Comparison of ENCODE assay signal across 9 mouse cellular contexts in genomic region chr7:62877033-62877432, GRCm38 (mm10). TPM values are rescaled to one million over a fixed set of nuclear protein-coding genes. Genes with fewer than 3 reads are reported as not detected.
DNase-seq lines count a peak whose midpoint lies in the region; TF ChIP-seq lines count a peak whose summit lies in the region.
"Had no signal": no experiment of that assay in that cellular context is flagged by ENCODE, and none has a peak within 500 bp of the region (broad histone marks: within the 10 kb centered on the region; RNA-seq: fewer than 3 reads in every experiment).

No protein-coding gene starts in this region.

- H3K4me3 ChIP-seq in lung, adult 2 months (replicated peaks; ENCODE audit: extremely low read depth, low read depth, low read length), result no peak overlapping the region
- H3K4me3 ChIP-seq: myocyte had no signal

- no peak for TF ChIP-seq POLR2A in lung, adult 2 months (IDR thresholded peaks at IDR 0.05; ENCODE audit: borderline replicate concordance, extremely low read depth, low read depth, low read length)

- H3K4me1 ChIP-seq in lung, adult 2 months (ENCODE audit: control insufficient read depth, insufficient read depth, low read length), result no peaks in the 10 kb centered on the region

- TF ChIP-seq CTCF in lung, adult 2 months (IDR thresholded peaks at IDR 0.05; ENCODE audit: insufficient read depth, low read length), result no peak

- 23% methylated on average over 1 of the region's 1 CpGs for WGBS in lung, adult 2 months

- DNase-seq in adrenal gland, postnatal 14 days, result peak; percentile 3
- DNase-seq in adrenal gland, adult 2 months, result no peak
- DNase-seq in lung, postnatal 36 days, result peak; percentile 2
- no peak for DNase-seq in lung, adult 2 months
- peak; percentile 69 for DNase-seq in embryo, embryonic 11 days
- DNase-seq in layer of hippocampus, adult 8-10 months (ENCODE audit: low spot score in 2 of 2), result peak; percentile 2 to 6
- peak; percentile 12 for DNase-seq in right cerebral cortex, postnatal 14 days
- DNase-seq in ovary, postnatal 10 days (ENCODE audit: low spot score), result no peak

RNA-seq across cellular contexts. Expression of gene A26c2, which starts 53.6 kb away (rescaled TPM):
- not detected in 2 replicates for total RNA-seq in adrenal gland, postnatal 14 days (2021)
- not detected for total RNA-seq in adrenal gland, adult 2 months (2021)
- polyA plus RNA-seq in adrenal gland, adult 2 months (2012; rRNA removed), result not detected in 2 replicates
- not detected in 2 replicates for polyA plus RNA-seq in lung, adult 2 months (2012; rRNA removed)
- not detected for total RNA-seq in layer of hippocampus, adult 8-10 months (2022)
- polyA plus RNA-seq: myocyte had no signal

Comparison
In these comparisons a context has a peak if more than half of its experiments do, and no peak if none do; other contexts are left out.
1. DNase-seq: peak in adrenal gland, postnatal 14 days (single experiment), lung, postnatal 36 days (single experiment), embryo, embryonic 11 days (single experiment), layer of hippocampus, adult 8-10 months (2 of 2) and right cerebral cortex, postnatal 14 days (single experiment); none in adrenal gland, adult 2 months (single experiment), lung, adult 2 months (single experiment) and ovary, postnatal 10 days (single experiment).